Mouse (Mus musculus) left cerebral cortex, adult 6 months (tissue): Measurements from ENCODE around the gene Ift74. TPM values are rescaled to one million over a fixed set of nuclear protein-coding genes. Genes with fewer than 3 reads are reported as not detected.

Source experiments
- long read RNA-seq, 2 experiments: library from polyadenylated mRNA; unstranded; transcript quantifications; one replicate each; pipeline ENCODE4 v2.0.0; 2019 to 2020
- polyA plus RNA-seq: library from polyadenylated mRNA; unstranded; fragments of <200 nt; fragmentation: Nextera tagmentation; gene quantifications from 2 replicates; pipeline ENCODE4 v1.2.3, GENCODE M21; 2021

Gene Ift74
- polyA plus RNA-seq: 30.4 and 34.9 TPM in 2 replicates
- long read RNA-seq, experiment 1, transcript Ift74-201 (20 exons, 2,139 nt): major isoform, 36 of 93 reads
- long read RNA-seq, experiment 1, partial matches to known transcripts: 35 of 93 reads
- long read RNA-seq, experiment 1, other reads (novel, unspliced or antisense): 22 of 93 reads
- long read RNA-seq, experiment 2, partial matches to known transcripts: 46 of 54 reads
- long read RNA-seq, experiment 2, other reads (novel, unspliced or antisense): 7 of 54 reads

DNA sequence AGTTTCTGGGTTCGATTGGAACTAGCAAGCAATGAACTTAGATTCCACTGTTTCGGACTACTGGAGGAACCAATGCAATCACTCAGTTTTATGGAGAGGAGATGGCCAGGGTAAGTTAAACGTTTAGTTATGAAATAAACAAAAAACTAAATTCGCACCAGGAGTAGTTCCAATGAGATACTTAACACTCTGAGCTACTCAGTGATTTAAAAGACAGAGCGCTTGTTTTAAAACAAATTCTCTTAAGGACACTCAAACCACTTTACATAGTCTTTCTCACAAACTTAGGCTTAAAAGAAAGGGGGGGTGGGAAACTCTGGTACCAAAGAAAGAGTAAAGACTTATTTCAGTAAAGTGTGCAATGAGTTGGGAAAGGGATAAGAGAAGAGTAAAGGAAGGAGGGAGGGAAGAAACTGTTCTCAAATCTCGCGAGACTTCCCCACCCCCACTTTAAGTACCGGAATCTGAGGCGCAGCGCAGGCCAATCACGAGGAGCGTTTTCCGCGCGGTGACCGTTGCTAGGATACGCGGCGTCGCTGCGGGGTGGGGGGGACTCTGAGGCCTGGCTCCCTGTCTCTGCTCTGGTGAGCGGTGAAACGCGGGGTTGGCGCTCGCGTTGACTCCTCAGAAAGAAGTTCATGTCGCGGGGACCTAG lies at the start of gene Ift74:
Gene Ift74 (plus strand): TSS at position 520 of the 655 bp plus-strand sequence.

DNA sequence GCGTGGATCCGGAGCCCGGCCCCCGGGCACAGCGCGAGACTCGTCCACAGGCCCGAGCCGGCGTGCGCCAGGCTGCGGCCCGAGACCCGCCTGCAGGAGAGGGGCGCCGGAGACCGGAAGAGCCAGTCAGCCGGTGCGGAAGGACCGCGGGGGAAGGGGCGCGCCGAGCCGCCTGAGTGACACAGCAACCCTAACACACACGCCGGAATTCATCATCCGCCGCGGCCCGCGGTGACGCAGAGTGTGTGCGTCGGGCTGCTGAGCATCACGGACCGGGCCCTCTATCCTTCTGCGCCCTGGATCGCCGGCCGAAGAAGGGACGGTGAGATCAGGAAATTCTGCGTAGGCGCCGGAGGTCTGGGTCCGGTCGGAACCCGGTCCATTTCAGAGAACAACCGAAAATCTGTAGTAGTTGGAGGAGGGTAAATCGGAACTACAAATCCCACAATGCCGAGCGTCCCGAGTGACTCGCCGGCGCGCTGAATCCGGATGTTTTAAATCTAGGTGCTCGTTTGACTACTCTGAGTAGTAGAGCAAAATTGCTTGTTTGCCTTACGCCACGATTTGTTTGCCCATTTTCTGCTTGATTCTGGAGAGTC lies 11.2 kb upstream of the Ift74 start, which contains the start of gene Plaa:
Gene Plaa (minus strand): TSS at position 214 of the 599 bp plus-strand sequence.

DNA sequence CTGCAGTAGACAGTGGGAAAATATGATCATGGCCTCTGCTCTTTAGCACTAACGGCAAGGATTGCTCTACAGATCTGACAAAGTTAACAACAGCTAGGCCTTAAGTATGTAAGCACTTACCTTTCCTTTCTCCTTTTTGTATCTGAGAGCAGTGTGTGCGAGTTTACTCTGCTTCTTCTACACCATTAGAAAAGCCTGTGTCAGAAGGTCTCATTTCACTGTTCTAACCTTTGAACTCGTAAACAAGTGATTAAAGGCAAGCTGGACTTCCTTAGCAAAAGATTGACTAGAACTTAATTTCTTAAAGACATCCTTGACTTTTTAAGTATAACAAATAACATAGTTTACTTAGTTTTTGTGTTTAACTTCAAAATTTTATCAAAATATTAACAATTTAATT lies 35.6 kb downstream of the Ift74 start, which contains the start of gene Lrrc19:
Gene Lrrc19 (minus strand): TSS at position 225 of the 400 bp plus-strand sequence.

GRCm38 (mm10) chr4:94738838-94739731 lies 124.8 kb downstream of the Ift74 start, which contains the start of gene Tek:
Gene Tek (plus strand): TSS chr4:94739289.

Other genes with a start within 250 kb of the Ift74 start
- gene Gm10306, start 57.9 kb upstream of the Ift74 start, polyA plus RNA-seq: not detected in 2 replicates
- gene Caap1, start 57.7 kb upstream of the Ift74 start, polyA plus RNA-seq: 1.2 and 7.6 TPM in 2 replicates
- 30.7 and 31.0 TPM in 2 replicates for gene Plaa, start 11.2 kb upstream of the Ift74 start, polyA plus RNA-seq
- 0.04 and 0.09 TPM in 2 replicates for gene Lrrc19, start 35.7 kb downstream of the Ift74 start, polyA plus RNA-seq
- 2.6 and 4.3 TPM in 2 replicates for gene Tek, start 124.8 kb downstream of the Ift74 start, polyA plus RNA-seq